Comparison of ENCODE assay signal across 8 mouse cellular contexts in the genomic region with DNA sequence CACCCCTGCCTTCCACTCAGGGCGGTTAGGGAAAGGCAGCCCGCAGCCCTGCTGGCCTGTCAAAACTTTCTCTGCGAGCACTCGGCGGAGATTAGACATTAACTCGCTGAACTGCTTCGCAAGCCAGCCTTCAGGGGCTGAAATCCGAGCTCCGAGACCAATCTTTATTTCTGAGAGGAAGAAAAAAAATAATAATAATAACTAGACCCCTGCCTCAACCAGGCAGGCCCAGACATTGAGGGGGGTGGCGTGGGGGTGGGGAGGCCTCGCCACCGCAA. TPM values are rescaled to one million over a fixed set of nuclear protein-coding genes. Genes with fewer than 3 reads are reported as not detected.
A peak's percentile ranks its signal among the peaks of the same experiment; 100 is the strongest.
DNase-seq lines count a peak whose midpoint lies in the region; ATAC-seq and TF ChIP-seq lines count a peak whose summit lies in the region.

No protein-coding gene starts in this region.

- no peak for DNase-seq in layer of hippocampus, adult 2 months (ENCODE audit: low spot score in 2 of 2)
- DNase-seq in layer of hippocampus, adult 9-11 months = no peak
- peak; percentile 50 to 56 for DNase-seq in adrenal gland, postnatal 36 days
- no peak for DNase-seq in hindbrain, embryonic 11.5 days (ENCODE audit: low spot score)
- peak; percentile 26 for DNase-seq in liver, embryonic 13.5 days
- DNase-seq in left cerebral cortex, adult 9 months (ENCODE audit: low spot score in 2 of 2) = no peak
- DNase-seq in right cerebral cortex, postnatal 10 days (ENCODE audit: low spot score in 2 of 2) = no peak

- WGBS in hindbrain, embryonic 11.5 days = 0% methylated on average over 12 of the region's 12 CpGs
- 0% methylated on average over 12 of the region's 12 CpGs for WGBS in liver, embryonic 13.5 days (ENCODE audit: insufficient replicate concordance)
- WGBS in olfactory bulb, adult 2 months = 2% methylated on average over 12 of the region's 12 CpGs

- no peak for TF ChIP-seq CTCF in layer of hippocampus, adult 2 months (conservative IDR thresholded peaks at IDR 0.05)
- TF ChIP-seq CTCF in olfactory bulb, adult 2 months (IDR thresholded peaks at IDR 0.05; ENCODE audit: insufficient read depth, low read depth, low read length) = no peak

- peak overlapping the region; percentile 87 for H3K27ac ChIP-seq in layer of hippocampus, adult 2 months
- peak overlapping the region; percentile 100 for H3K27ac ChIP-seq in hindbrain, embryonic 11.5 days (ENCODE audit: low read depth, low read length)
- peak overlapping the region; percentile 99 for H3K27ac ChIP-seq in liver, embryonic 13.5 days
- H3K27ac ChIP-seq in olfactory bulb, adult 2 months (ENCODE audit: insufficient read depth, low read depth, low read length) = no peak overlapping the region

- peak overlapping the region; percentile 74 for H3K4me3 ChIP-seq in layer of hippocampus, adult 2 months
- H3K4me3 ChIP-seq in hindbrain, embryonic 11.5 days (ENCODE audit: low read depth, low read length) = peak overlapping the region; percentile 92
- H3K4me3 ChIP-seq in liver, embryonic 13.5 days (replicated peaks) = peak overlapping the region; percentile 94
- H3K4me3 ChIP-seq in olfactory bulb, adult 2 months (ENCODE audit: insufficient read depth, low read depth, low read length) = peak overlapping the region; percentile 92

- no peaks in the 10 kb centered on the region for H3K27me3 ChIP-seq in hindbrain, embryonic 11.5 days (ENCODE audit: control insufficient read depth, insufficient read depth, low read length)
- H3K27me3 ChIP-seq in liver, embryonic 13.5 days = peaks cover 6% of the 10 kb centered on the region; the same call in 1 of the 2 replicates

- no peak for TF ChIP-seq POLR2A in olfactory bulb, adult 2 months (IDR thresholded peaks at IDR 0.05; ENCODE audit: insufficient read depth, low read depth, low read length)

- H3K4me1 ChIP-seq in hindbrain, embryonic 11.5 days (replicated peaks; ENCODE audit: control insufficient read depth, insufficient read depth, low read length) = peaks cover 7% of the 10 kb centered on the region
- H3K4me1 ChIP-seq in liver, embryonic 13.5 days (replicated peaks) = peaks cover 70% of the 10 kb centered on the region
- peaks cover 20% of the 10 kb centered on the region for H3K4me1 ChIP-seq in olfactory bulb, adult 2 months (ENCODE audit: control insufficient read depth, insufficient read depth, low read length)

- H3K36me3 ChIP-seq in hindbrain, embryonic 11.5 days (ENCODE audit: control insufficient read depth, insufficient read depth, low read length) = no peaks in the 10 kb centered on the region
- no peaks in the 10 kb centered on the region for H3K36me3 ChIP-seq in liver, embryonic 13.5 days

- peak overlapping the region; percentile 97 for H3K9ac ChIP-seq in hindbrain, embryonic 11.5 days (ENCODE audit: low read depth, low read length)
- H3K9ac ChIP-seq in liver, embryonic 13.5 days = peak overlapping the region; percentile 95

- no peaks in the 10 kb centered on the region for H3K9me3 ChIP-seq in hindbrain, embryonic 11.5 days (ENCODE audit: control insufficient read depth, low read length)
- H3K9me3 ChIP-seq in liver, embryonic 13.5 days (replicated peaks) = no peaks in the 10 kb centered on the region

- ATAC-seq in hindbrain, embryonic 11.5 days (ENCODE audit: low FRiP score) = no peak; the same call in 1 of the 2 replicates
- ATAC-seq in liver, embryonic 13.5 days (ENCODE audit: low read depth) = no peak

- H3K4me2 ChIP-seq in hindbrain, embryonic 11.5 days (replicated peaks; ENCODE audit: low read depth, low read length) = peak overlapping the region; percentile 69
- H3K4me2 ChIP-seq in liver, embryonic 13.5 days = peak overlapping the region; percentile 99

RNA-seq across cellular contexts. Expression of a gene that starts 20.5 kb away (rescaled TPM):
- 100 to 1,000 TPM; 231 to 247 TPM for total RNA-seq in layer of hippocampus, adult 2 months (2021)
- total RNA-seq in adrenal gland, postnatal 36 days (2021) = 100 to 1,000 TPM; 150 to 174 TPM
- 74.7 and 114 TPM in 2 replicates for polyA plus RNA-seq in hindbrain, embryonic 11.5 days (2014; fragmentation: Nextera tagmentation; extraction: Ambion mirVana)
- polyA plus RNA-seq in liver, embryonic 13.5 days (2015; fragmentation: Nextera tagmentation; extraction: Ambion mirVana) = 9.5 and 9.8 TPM in 2 replicates
- polyA plus RNA-seq in olfactory bulb, adult 2 months (2012; ENCODE audit: insufficient read depth, insufficient read length, low replicate concordance, missing spikeins) = 258 and 508 TPM in 2 replicates

RNA-seq across cellular contexts. Expression of a gene that starts 54.4 kb away (rescaled TPM):
- total RNA-seq in layer of hippocampus, adult 2 months (2021) = 100 to 1,000 TPM; 169 to 194 TPM
- total RNA-seq in adrenal gland, postnatal 36 days (2021) = 100 to 1,000 TPM; 236 to 258 TPM
- polyA plus RNA-seq in hindbrain, embryonic 11.5 days (2014; fragmentation: Nextera tagmentation; extraction: Ambion mirVana) = 340 and 344 TPM in 2 replicates
- polyA plus RNA-seq in liver, embryonic 13.5 days (2015; fragmentation: Nextera tagmentation; extraction: Ambion mirVana) = 192 and 201 TPM in 2 replicates
- polyA plus RNA-seq in olfactory bulb, adult 2 months (2012; ENCODE audit: insufficient read depth, insufficient read length, low replicate concordance, missing spikeins) = not detected in 2 replicates

Comparison
In these comparisons a context has a peak if more than half of its experiments do, and no peak if none do; other contexts are left out.
1. DNase-seq: peak in adrenal gland, postnatal 36 days (2 of 2) and liver, embryonic 13.5 days (single experiment); none in layer of hippocampus, adult 2 months (0 of 2), layer of hippocampus, adult 9-11 months (single experiment), hindbrain, embryonic 11.5 days (single experiment), left cerebral cortex, adult 9 months (0 of 2) and right cerebral cortex, postnatal 10 days (0 of 2).
2. Peak in every context shown above with its lines, with median percentiles within 50 percentile points of each other: H3K4me3 ChIP-seq.